Mouse (Mus musculus): ENCODE measurements around the gene 2510002D24Rik. TPM values are rescaled to one million over a fixed set of nuclear protein-coding genes. Genes with fewer than 3 reads are reported as not detected.

The 2510002D24Rik gene
- polyA plus RNA-seq (2014; fragmentation: Nextera tagmentation; extraction: Ambion mirVana), result 32.3 and 35.6 TPM in 2 replicates

DNA sequence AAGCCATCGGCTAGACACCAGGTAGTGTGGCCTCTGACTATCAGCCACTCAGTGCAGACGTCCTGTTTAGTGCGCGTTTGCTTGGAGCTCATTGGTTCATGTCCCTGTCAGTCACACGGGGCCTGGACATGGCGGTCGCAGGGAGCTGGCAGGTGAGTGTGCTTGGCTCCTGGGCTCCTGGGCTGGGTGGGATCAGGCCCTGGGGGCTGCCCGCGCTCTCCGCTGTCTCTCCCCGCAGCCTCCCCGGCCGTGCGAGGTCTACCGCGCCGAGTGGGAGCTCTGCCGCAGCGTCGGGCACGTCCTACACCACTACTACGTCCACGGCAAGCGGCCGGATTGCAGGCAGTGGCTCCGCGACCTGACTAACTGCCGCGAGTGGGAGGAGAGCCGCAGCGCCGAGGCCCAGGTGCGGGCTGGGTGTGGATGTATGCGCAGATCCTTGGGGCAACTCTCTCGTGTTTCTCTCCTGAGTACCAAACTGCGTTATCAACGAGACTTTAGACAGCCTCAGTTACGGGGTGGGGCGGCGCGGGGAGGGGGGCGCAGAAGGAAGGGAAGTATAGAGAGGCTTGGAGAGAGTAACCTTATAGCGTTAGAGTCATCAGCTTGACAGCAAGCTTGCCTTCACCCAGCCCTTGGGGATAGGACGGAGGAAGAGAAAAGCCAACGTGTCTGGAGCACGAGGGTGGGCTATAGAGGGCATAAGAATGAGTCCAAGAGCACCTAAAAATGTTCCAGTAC lies at the start of gene 2510002D24Rik, which contains the start of gene Gm28539:
Gene 2510002D24Rik (plus strand): TSS at position 111 of the 741 bp plus-strand sequence.
Gene Gm28539 (plus strand): TSS at position 117 of the 741 bp plus-strand sequence.
- no peaks in the 10 kb centered on the region for H3K27me3 ChIP-seq (ENCODE audit: control insufficient read depth, insufficient read depth, low read length)
- ATAC-seq (replicated peaks; ENCODE audit: insufficient number of reproducible peaks, low FRiP score, low TSS enrichment), result peak; percentile 96
- peak within 1 kb of the TSS; percentile 46; the same call in 1 of the 2 replicates for H3K27ac ChIP-seq (ENCODE audit: low read depth, low read length)
- WGBS (ENCODE audit: insufficient replicate concordance), result under 1% methylated on average over 46 of the region's 46 CpGs
- H3K4me3 ChIP-seq (ENCODE audit: low read depth, low read length), result peak within 1 kb of the TSS; percentile 97
- H3K4me1 ChIP-seq (ENCODE audit: control insufficient read depth, insufficient read depth, low read length), result no peaks in the 10 kb centered on the region
- H3K36me3 ChIP-seq (ENCODE audit: control insufficient read depth, insufficient read depth, low read length), result 0 out of 2 replicates have a peak, but pooled peaks cover 3% of the 10 kb centered on the region
- peak within 1 kb of the TSS; percentile 70 for H3K4me2 ChIP-seq
- H3K9ac ChIP-seq (ENCODE audit: low read depth, low read length), result peak within 1 kb of the TSS; percentile 93
- H3K9me3 ChIP-seq (replicated peaks; ENCODE audit: control insufficient read depth, low read length), result no peaks in the 10 kb centered on the region

DNA sequence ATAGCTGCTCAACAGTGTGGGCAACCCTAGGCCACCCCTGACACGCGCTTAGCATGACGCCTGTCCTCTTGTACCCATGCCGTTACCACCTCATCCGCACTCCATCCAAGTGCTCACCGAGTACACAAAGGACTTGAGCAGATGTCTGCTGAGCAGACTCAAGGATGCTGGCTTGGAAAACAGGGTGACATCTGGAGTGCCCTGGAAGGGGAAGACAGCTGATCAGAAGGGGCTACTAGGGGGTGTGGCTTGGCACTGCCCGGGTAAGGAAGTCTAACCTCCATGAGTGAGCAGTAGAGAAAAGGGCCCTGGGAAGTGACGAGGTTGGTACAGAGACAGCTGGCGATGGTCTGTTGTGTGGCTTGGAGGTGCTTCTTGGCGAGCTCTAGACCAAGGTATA lies 49.7 kb upstream of the 2510002D24Rik start:
- peaks cover 11% of the 10 kb centered on the region for H3K36me3 ChIP-seq (ENCODE audit: control insufficient read depth, insufficient read depth, low read length)
- WGBS (ENCODE audit: insufficient replicate concordance), result 92% methylated on average over 10 of the region's 10 CpGs
- H3K9me3 ChIP-seq (replicated peaks; ENCODE audit: control insufficient read depth, low read length), result no peaks in the 10 kb centered on the region
- no peak overlapping the region for H3K4me2 ChIP-seq
- H3K9ac ChIP-seq (ENCODE audit: low read depth, low read length), result no peak overlapping the region
- H3K27me3 ChIP-seq (ENCODE audit: control insufficient read depth, insufficient read depth, low read length), result no peaks in the 10 kb centered on the region
- H3K4me1 ChIP-seq (ENCODE audit: control insufficient read depth, insufficient read depth, low read length), result no peaks in the 10 kb centered on the region
- H3K4me3 ChIP-seq (ENCODE audit: low read depth, low read length), result no peak overlapping the region
- no peak overlapping the region for H3K27ac ChIP-seq (ENCODE audit: low read depth, low read length)
- ATAC-seq (replicated peaks; ENCODE audit: insufficient number of reproducible peaks, low FRiP score, low TSS enrichment), result no peak

DNA sequence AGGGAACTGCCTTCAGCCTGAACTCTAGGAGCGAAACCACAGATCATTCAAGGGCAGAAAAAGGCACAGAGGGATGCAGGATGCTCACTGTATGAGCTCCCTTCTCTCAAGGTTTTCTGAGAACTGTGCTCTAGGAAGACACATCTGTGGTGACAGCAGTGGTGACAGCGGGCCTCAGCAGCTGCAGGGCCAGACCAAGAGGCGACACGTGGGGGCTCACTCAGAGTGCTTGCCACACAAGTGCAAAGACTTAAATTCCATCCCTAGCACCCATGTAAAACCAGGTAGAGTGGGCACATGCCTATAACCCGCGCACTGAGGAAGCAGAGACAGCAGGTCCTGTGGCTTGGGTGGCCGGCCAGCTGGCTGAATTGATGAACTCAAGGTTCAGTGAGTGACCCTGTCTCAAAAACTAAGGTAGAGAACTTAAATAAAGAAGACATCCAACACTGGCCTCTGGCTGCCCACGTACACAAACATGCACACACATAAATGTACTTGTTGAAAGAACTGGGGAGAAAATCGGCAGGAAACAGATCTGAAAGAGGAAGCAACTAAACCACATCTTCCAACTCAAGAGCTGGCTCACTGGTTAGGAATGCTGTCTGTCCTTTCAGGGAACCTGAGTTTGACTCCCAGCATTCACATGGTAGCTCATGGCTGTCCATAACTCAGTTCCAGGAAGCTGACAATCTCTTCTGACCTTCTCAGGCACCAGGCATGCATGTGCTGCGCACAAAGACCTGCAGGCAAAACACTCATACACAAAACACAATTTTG lies 47.6 kb upstream of the 2510002D24Rik start:
- peaks cover 13% of the 10 kb centered on the region for H3K36me3 ChIP-seq (ENCODE audit: control insufficient read depth, insufficient read depth, low read length)
- no peak overlapping the region for H3K4me2 ChIP-seq
- H3K9ac ChIP-seq (ENCODE audit: low read depth, low read length), result no peak overlapping the region
- no peak overlapping the region for H3K4me3 ChIP-seq (ENCODE audit: low read depth, low read length)
- H3K27me3 ChIP-seq (ENCODE audit: control insufficient read depth, insufficient read depth, low read length), result no peaks in the 10 kb centered on the region
- WGBS (ENCODE audit: insufficient replicate concordance), result 82% methylated on average over 10 of the region's 10 CpGs
- H3K27ac ChIP-seq (ENCODE audit: low read depth, low read length), result no peak overlapping the region
- ATAC-seq (replicated peaks; ENCODE audit: insufficient number of reproducible peaks, low FRiP score, low TSS enrichment), result no peak
- H3K4me1 ChIP-seq (ENCODE audit: control insufficient read depth, insufficient read depth, low read length), result no peaks in the 10 kb centered on the region
- no peaks in the 10 kb centered on the region for H3K9me3 ChIP-seq (replicated peaks; ENCODE audit: control insufficient read depth, low read length)

DNA sequence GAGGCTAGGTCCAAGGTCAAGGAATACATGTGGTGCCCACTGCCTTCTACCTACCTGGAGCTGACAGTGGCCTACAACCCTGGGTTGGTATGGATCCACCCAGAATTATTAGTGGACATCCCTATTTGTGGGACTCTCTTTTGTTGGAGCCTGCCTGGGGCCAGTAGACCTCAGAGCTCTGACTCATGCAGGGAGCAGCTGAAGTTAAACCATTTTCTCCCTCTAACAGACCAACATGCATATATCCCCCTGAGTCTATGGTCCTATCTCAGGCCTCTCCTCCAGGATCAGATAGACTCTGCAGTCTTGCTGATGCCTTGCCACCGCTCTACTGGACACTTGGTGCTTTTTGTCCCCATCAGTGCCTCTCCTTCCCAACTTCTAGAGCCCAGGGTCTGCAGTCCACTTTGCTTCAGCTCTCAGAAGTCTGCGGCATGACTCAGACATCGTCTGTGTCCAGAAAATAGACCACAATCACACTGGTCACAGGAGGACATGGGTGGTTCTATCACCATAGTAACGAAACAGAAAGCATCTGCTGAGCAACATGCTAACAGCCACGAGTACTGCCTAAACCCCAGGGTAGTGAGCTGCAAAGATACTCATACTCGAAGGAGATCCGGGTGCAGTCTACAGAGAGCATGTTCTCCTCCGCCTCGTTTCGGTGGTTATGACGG lies 41.0 kb upstream of the 2510002D24Rik start:
- H3K4me2 ChIP-seq, result no peak overlapping the region
- H3K4me3 ChIP-seq (ENCODE audit: low read depth, low read length), result no peak overlapping the region
- no peaks in the 10 kb centered on the region for H3K9me3 ChIP-seq (replicated peaks; ENCODE audit: control insufficient read depth, low read length)
- H3K36me3 ChIP-seq (ENCODE audit: control insufficient read depth, insufficient read depth, low read length), result peaks cover 17% of the 10 kb centered on the region
- WGBS (ENCODE audit: insufficient replicate concordance), result 93% methylated on average over 11 of the region's 11 CpGs
- no peaks in the 10 kb centered on the region for H3K27me3 ChIP-seq (ENCODE audit: control insufficient read depth, insufficient read depth, low read length)
- no peak overlapping the region for H3K9ac ChIP-seq (ENCODE audit: low read depth, low read length)
- ATAC-seq (replicated peaks; ENCODE audit: insufficient number of reproducible peaks, low FRiP score, low TSS enrichment), result no peak
- no peaks in the 10 kb centered on the region for H3K4me1 ChIP-seq (ENCODE audit: control insufficient read depth, insufficient read depth, low read length)
- no peak overlapping the region for H3K27ac ChIP-seq (ENCODE audit: low read depth, low read length)

DNA sequence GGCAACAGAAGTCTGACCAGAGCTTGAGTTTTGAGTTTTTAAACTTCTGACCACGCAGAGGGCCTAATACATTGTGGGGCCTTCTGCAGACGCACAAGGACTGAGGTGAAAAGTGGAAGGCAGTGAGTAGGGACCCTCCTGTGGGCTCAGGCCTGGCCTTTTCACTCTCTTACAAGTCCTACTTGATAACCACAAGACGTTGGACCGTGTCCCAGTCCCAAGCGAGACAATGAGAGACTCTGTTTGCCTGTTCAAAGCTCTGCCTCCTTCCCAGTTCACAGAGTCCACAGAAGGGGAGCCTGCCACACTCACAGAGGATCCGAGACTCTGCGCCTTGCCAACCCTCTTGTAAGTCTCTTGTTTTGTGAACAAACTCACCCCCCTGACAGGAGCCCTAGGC lies 39.7 kb upstream of the 2510002D24Rik start:
- Histone ChIP-seq H3K36me3 (ENCODE audit: control insufficient read depth, insufficient read depth, low read length) (peaks cover 25% of the 10 kb centered on the region), H3K9me3 (replicated peaks; ENCODE audit: control insufficient read depth, low read length) (no peaks in the 10 kb centered on the region), H3K4me3 (ENCODE audit: low read depth, low read length) (no peak overlapping the region), H3K4me1 (ENCODE audit: control insufficient read depth, insufficient read depth, low read length) (no peaks in the 10 kb centered on the region), H3K27me3 (ENCODE audit: control insufficient read depth, insufficient read depth, low read length) (no peaks in the 10 kb centered on the region), H3K27ac (ENCODE audit: low read depth, low read length) (no peak overlapping the region), H3K4me2 (no peak overlapping the region), H3K9ac (ENCODE audit: low read depth, low read length) (no peak overlapping the region)
- WGBS (ENCODE audit: insufficient replicate concordance), result 94% methylated on average over 7 of the region's 7 CpGs
- ATAC-seq (replicated peaks; ENCODE audit: insufficient number of reproducible peaks, low FRiP score, low TSS enrichment), result no peak

DNA sequence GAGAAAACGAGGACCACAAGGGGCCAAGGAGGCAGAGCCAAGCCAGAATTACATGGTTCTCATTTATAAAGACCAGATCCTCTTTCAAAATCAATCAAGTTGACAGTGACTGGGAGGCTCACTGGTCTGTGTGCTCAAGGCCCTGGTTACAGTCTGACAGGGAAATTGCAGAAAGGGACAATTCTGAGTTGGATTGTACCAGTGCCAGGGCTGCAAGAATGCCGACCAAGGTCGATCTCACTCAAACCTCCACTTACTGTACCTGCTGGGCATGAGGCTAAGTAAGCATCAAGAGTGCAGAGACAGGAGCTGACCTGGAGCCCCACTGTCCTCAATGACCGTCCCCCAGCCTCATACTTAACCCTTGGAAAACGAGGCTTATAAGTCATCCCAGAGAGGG lies 38.2 kb upstream of the 2510002D24Rik start:
- Histone ChIP-seq H3K4me3 (ENCODE audit: low read depth, low read length) (no peak overlapping the region), H3K4me1 (ENCODE audit: control insufficient read depth, insufficient read depth, low read length) (no peaks in the 10 kb centered on the region), H3K4me2 (no peak overlapping the region), H3K27ac (ENCODE audit: low read depth, low read length) (no peak overlapping the region), H3K9me3 (replicated peaks; ENCODE audit: control insufficient read depth, low read length) (no peaks in the 10 kb centered on the region), H3K36me3 (ENCODE audit: control insufficient read depth, insufficient read depth, low read length) (peaks cover 24% of the 10 kb centered on the region), H3K9ac (ENCODE audit: low read depth, low read length) (no peak overlapping the region), H3K27me3 (ENCODE audit: control insufficient read depth, insufficient read depth, low read length) (no peaks in the 10 kb centered on the region)
- no peak for ATAC-seq (replicated peaks; ENCODE audit: insufficient number of reproducible peaks, low FRiP score, low TSS enrichment)
- 91% methylated on average over 5 of the region's 5 CpGs for whole genome bisulfite sequencing (ENCODE audit: insufficient replicate concordance)

DNA sequence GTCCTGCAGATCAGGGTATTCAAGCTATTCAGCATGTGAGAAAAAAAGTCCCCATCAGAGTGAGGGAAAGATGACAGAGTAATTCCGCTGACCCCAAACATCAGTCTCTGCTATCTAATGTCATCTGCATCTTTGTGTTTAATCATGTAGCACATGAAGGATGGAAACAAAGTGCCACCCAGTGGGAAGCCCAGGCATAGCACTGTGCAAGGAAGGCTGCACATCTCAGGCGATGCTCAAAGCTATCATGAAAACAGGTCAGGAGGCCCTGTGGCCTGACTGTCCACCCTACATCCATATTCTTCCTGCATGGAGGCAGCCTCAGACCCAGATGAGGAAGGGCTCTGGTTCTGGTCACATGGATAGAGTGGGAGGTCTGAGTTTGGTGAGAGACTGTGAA lies 37.5 kb upstream of the 2510002D24Rik start:
- Histone ChIP-seq H3K4me2 (no peak overlapping the region), H3K9me3 (replicated peaks; ENCODE audit: control insufficient read depth, low read length) (no peaks in the 10 kb centered on the region), H3K36me3 (ENCODE audit: control insufficient read depth, insufficient read depth, low read length) (peaks cover 24% of the 10 kb centered on the region), H3K9ac (ENCODE audit: low read depth, low read length) (no peak overlapping the region), H3K4me3 (ENCODE audit: low read depth, low read length) (no peak overlapping the region), H3K27ac (ENCODE audit: low read depth, low read length) (no peak overlapping the region), H3K27me3 (ENCODE audit: control insufficient read depth, insufficient read depth, low read length) (no peaks in the 10 kb centered on the region), H3K4me1 (ENCODE audit: control insufficient read depth, insufficient read depth, low read length) (no peaks in the 10 kb centered on the region)
- 79% methylated on average over 2 of the region's 2 CpGs for WGBS (ENCODE audit: insufficient replicate concordance)
- ATAC-seq (replicated peaks; ENCODE audit: insufficient number of reproducible peaks, low FRiP score, low TSS enrichment), result no peak

DNA sequence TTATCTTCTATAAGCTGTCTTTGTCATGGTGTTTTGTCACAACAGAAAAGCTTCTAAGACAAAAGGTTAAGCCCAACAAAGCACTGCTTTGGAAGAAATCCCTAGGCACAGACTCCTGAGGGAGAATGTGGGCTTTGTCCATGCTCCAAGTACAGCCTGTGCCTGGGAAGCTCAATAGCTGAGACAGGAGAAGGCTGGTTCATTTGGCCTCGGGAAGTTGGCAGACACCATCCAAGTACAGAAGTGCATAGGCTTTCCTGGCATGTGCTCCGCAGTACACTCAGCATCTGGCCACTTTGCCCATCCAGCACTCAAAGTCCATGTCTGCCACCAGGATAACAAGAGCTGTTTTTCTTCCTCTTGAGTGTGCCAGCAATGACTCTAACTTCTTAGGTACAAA lies 30.6 kb upstream of the 2510002D24Rik start:
- H3K36me3 ChIP-seq (ENCODE audit: control insufficient read depth, insufficient read depth, low read length), result peaks cover 35% of the 10 kb centered on the region
- WGBS (ENCODE audit: insufficient replicate concordance), result 90% methylated on average over 2 of the region's 2 CpGs
- no peaks in the 10 kb centered on the region for H3K4me1 ChIP-seq (ENCODE audit: control insufficient read depth, insufficient read depth, low read length)
- H3K27ac ChIP-seq (ENCODE audit: low read depth, low read length), result no peak overlapping the region
- no peaks in the 10 kb centered on the region for H3K9me3 ChIP-seq (replicated peaks; ENCODE audit: control insufficient read depth, low read length)
- no peak overlapping the region for H3K4me3 ChIP-seq (ENCODE audit: low read depth, low read length)
- no peaks in the 10 kb centered on the region for H3K27me3 ChIP-seq (ENCODE audit: control insufficient read depth, insufficient read depth, low read length)
- H3K9ac ChIP-seq (ENCODE audit: low read depth, low read length), result no peak overlapping the region
- H3K4me2 ChIP-seq, result no peak overlapping the region
- no peak for ATAC-seq (replicated peaks; ENCODE audit: insufficient number of reproducible peaks, low FRiP score, low TSS enrichment)
